Mouse (Mus musculus) bone marrow macrophage, adult 2 months (primary cell): ENCODE data around the gene Cc2d1b.

Experiments
- CTCF ChIP-seq: IDR thresholded peaks from 2 replicates; pipeline ENCODE4 v1.5.1; 2012; ENCODE audit warnings: low read depth, mild to moderate bottlenecking, low read length, moderate library complexity
- POLR2A ChIP-seq: IDR thresholded peaks from 2 replicates; pipeline ENCODE4 v1.6.1; 2012; ENCODE audit warnings: mild to moderate bottlenecking, low read depth, low read length, borderline replicate concordance

GRCm38 (mm10) chr4:108637721-108638120 is 18.0 kb downstream of the Cc2d1b start:
- TF ChIP-seq CTCF, result no peak
- TF ChIP-seq POLR2A, result no peak
